Mouse (Mus musculus) fat pad, adult 2 months (tissue): Measurements from ENCODE around the gene Camk2d.

Experiments
- DNase-seq: peaks from one replicate; pipeline ENCODE4 v3.0.0-alpha.2; 2011; ENCODE audit warnings: low read depth, low spot score; ENCODE audit errors: extremely low read depth

Gene Camk2d

GRCm38 (mm10) chr3:126611624-126612023 is 15.5 kb downstream of the Camk2d start:
- DNase-seq = no peak

GRCm38 (mm10) chr3:126612748-126613509 is 16.8 kb downstream of the Camk2d start:
- peak; percentile 34 for DNase-seq

- DNase-seq = no peak
Measured at GRCm38 (mm10) chr3:126613510-126614128, 17.5 kb downstream of the Camk2d start.

GRCm38 (mm10) chr3:126615306-126615705 is 19.2 kb downstream of the Camk2d start:
- no peak for DNase-seq

GRCm38 (mm10) chr3:126620152-126620551 is 24.1 kb downstream of the Camk2d start:
- DNase-seq = no peak

GRCm38 (mm10) chr3:126622509-126622908 is 26.4 kb downstream of the Camk2d start:
- no peak for DNase-seq

- DNase-seq = no peak
Measured at GRCm38 (mm10) chr3:126624994-126625763, 29.1 kb downstream of the Camk2d start.

- DNase-seq = no peak
Measured at GRCm38 (mm10) chr3:126625764-126626040, 29.6 kb downstream of the Camk2d start.

- no peak for DNase-seq
Measured at GRCm38 (mm10) chr3:126627968-126628367, 31.9 kb downstream of the Camk2d start.

- DNase-seq = no peak
Measured at GRCm38 (mm10) chr3:126628380-126628779, 32.3 kb downstream of the Camk2d start.

- no peak for DNase-seq
Measured at GRCm38 (mm10) chr3:126629040-126629439, 32.9 kb downstream of the Camk2d start.

- no peak for DNase-seq
Measured at GRCm38 (mm10) chr3:126630111-126630869, 34.2 kb downstream of the Camk2d start.

GRCm38 (mm10) chr3:126631583-126631982 is 35.5 kb downstream of the Camk2d start:
- DNase-seq = no peak

- DNase-seq = no peak
Measured at GRCm38 (mm10) chr3:126632580-126632979, 36.5 kb downstream of the Camk2d start.

GRCm38 (mm10) chr3:126634171-126634570 is 38.1 kb downstream of the Camk2d start:
- DNase-seq = no peak

- DNase-seq = no peak
Measured at GRCm38 (mm10) chr3:126638259-126638658, 42.2 kb downstream of the Camk2d start.

- DNase-seq = no peak
Measured at GRCm38 (mm10) chr3:126639098-126639513, 43.0 kb downstream of the Camk2d start.

GRCm38 (mm10) chr3:126640443-126641251 is 44.5 kb downstream of the Camk2d start:
- no peak for DNase-seq

GRCm38 (mm10) chr3:126641451-126641850 is 45.3 kb downstream of the Camk2d start:
- no peak for DNase-seq
